Mouse (Mus musculus) large intestine, adult 2 months (tissue): ENCODE results near the gene Osbpl7. TPM values are rescaled to one million over a fixed set of nuclear protein-coding genes. Genes with fewer than 3 reads are reported as not detected.
A peak's percentile ranks its signal among the peaks of the same experiment; 100 is the strongest.

Experiments used
- DNase-seq: peaks from one replicate; pipeline ENCODE4 v3.0.0-alpha.2; 2012; ENCODE audit warnings: low read depth, low spot score
- WGBS: fragments of 180-500 bp; shearing (Covaris S2); methylation state at CpG from one replicate; pipeline ENCODE4 v1.1.7; 2018; 5-methylcytosine and 5-hydroxymethylcytosine counted together
- polyA plus RNA-seq: library from polyadenylated mRNA; depleted of rRNA; stranded (reverse); fragments of >200 nt; gene quantifications from 2 replicates; pipeline ENCODE4 v1.2.3, GENCODE M21; 2012; rRNA removed

Gene Osbpl7
- 35.3 and 42.6 TPM in 2 replicates for polyA plus RNA-seq

GRCm38 (mm10) chr11:97050216-97050943, at the start of gene Osbpl7:
Gene Osbpl7, plus strand, starts transcription at chr11:97050628.
- no peak for DNase-seq
- 2% methylated on average over 18 of the region's 18 CpGs for WGBS

GRCm38 (mm10) chr11:97003170-97003569, 47.3 kb upstream of the Osbpl7 start:
- DNase-seq = no peak
- 44% methylated on average over 5 of the region's 5 CpGs for WGBS

GRCm38 (mm10) chr11:97007093-97007794, 43.2 kb upstream of the Osbpl7 start:
- no peak for DNase-seq
- WGBS = 60% methylated on average over 9 of the region's 9 CpGs

DNA sequence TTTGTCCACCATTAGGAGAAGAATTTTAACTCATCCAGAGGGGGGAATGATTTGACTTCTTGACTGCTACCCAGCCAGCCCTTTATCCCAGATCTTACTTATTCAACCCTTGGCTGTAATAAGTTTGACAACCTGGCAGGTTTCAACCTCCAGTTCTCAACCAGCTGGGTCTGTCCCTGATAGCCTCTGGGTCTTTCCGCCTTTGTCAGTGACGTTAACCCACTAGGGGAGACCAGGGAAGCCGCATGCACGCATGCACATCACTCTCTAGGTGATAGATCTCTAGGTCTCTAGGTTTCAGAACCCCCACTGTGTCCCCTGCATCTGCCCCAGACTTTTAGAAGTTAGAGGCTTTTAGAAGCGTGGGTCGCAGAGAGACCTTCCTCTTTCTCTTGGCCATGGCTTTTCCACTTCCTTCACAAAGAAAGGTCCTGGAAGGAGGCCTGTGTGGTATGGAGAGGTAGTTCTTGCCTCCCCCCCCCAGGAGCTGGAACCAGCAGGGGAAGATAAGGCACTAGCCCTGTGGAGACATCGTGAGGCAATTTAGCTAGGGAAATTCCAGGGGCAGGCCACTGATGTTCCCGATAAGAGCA, 41.1 kb upstream of the Osbpl7 start:
- no peak for DNase-seq

DNA sequence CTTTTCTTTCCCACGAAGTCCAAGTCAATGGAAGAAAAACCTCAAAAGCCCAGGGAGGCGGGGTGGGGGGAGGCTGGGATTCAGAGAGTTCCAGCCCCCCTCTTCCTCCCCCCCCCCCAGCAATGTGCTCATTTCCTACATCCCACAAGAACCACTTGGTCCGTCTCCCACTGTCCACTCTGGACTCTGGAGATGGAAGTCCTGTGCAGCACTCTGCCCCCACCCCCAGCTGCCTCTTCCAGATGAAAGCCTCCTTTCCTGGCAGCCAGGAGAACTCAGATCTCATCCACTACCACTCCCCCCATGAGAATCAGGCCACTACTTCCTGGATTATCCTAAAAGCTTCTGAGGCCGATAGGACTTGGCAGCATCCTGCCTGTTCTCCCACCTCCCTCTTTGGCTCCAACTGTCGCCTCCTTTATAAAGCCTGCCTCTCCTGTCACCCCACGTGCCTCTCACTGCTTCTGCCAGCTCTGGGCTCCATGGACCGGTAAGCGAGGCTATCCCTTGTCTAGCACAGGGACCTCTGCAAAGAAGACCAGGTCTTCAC, 37.2 kb upstream of the Osbpl7 start, which contains the start of gene Sp6:
Gene Sp6 (plus strand): TSS at position 274 of the 550 bp plus-strand sequence.
- WGBS = 28% methylated on average over 8 of the region's 8 CpGs
- DNase-seq = no peak

More for the DNA sequence above, 41.1 kb upstream of the Osbpl7 start:
- WGBS = 59% methylated on average over 8 of the region's 8 CpGs

DNA sequence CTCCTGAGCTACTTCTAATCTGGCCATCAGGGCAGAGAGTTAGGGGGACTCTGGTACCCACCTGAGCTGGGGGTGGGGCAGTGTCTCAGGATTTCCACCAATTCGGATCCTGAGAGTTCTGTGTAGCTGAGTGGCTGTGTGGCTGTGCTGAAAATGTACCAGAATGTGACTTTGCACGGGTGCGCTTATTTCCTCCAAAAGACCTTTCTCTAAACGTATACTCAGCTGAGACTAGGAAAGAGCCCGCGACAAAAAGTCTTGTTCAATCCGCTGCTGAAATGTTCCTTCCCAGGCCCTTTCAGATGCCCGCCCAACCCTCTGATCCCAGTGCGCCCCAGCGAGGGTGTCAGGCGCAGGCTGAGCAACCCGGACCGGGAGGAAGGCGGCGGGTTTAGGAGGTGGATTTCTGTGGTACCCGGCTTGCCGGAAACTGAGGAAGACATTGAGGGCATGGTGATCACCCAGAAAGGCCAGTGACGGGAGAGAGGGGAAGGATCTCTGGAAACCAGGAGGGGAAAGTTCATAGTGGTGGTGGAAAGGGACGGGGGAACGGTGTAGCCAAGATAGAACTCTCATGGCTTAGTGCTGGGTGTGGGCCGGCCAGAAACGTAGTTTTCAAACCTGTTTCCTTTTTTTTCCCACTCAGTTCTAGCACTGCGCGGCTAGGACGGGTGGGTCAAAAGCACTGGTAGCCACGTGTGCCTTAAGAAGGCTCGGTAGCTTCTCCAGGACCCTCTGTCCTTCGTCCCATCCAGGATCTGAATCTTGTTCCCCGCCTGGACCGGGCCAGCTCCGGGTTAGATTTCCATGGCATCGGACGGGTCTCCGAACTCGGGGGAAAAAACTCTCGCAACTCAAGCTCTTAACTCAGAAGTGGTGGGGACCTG, 32.5 kb upstream of the Osbpl7 start:
- DNase-seq = no peak
- WGBS = 7% methylated on average over 36 of the region's 36 CpGs

- DNase-seq = no peak
- WGBS = 3% methylated on average over 67 of the region's 68 CpGs
Measured at GRCm38 (mm10) chr11:97018583-97019344, 31.7 kb upstream of the Osbpl7 start.

- DNase-seq = no peak
- 24% methylated on average over 13 of the region's 13 CpGs for WGBS
Measured at GRCm38 (mm10) chr11:97019345-97019708, 31.1 kb upstream of the Osbpl7 start.

DNA sequence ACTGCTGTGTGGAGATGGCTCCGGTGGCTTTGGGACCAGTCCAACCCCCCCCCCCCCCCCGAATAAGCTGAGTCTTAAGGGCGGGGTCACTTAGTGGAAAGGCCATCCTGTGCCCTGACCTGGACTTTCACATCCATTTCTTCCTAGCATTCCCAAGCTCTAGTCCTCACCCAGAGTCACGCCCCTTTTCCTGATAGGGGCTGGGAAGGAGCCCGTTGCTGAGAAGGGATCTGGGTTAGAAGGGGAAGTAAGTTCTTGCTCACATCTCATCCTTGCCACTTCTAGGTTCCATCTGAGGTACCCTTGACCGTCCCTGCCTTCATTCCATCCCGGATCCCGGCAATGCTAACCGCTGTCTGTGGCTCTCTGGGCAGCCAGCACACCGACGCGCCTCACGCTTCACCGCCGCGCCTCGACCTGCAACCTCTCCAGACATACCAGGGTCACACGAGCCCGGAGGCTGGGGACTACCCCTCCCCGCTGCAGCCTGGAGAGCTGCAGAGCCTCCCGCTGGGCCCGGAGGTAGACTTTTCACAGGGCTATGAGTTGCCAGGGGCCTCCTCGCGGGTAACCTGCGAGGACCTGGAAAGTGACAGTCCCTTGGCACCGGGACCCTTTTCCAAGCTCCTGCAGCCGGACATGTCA, 29.2 kb upstream of the Osbpl7 start:
- DNase-seq = no peak
- WGBS = 1% methylated on average over 27 of the region's 27 CpGs

DNA sequence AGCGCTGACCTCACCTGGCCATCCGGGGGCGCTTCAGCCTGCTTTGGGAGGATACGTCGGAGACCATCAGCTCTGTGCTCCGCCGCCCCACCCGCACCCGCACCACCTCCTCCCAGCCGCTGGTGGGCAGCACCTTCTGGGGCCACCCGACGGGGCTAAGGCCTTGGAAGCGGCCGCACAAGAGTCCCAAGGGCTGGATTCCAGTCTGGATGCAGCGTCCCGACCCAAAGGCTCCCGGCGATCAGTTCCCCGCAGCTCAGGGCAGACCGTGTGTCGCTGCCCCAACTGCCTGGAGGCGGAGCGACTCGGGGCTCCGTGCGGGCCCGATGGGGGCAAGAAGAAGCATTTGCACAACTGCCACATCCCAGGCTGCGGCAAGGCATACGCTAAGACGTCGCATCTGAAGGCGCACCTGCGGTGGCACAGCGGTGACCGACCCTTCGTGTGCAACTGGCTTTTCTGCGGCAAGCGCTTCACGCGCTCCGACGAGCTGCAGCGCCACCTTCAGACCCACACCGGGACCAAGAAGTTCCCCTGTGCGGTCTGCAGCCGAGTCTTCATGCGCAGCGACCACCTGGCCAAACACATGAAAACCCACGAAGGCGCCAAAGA, 28.4 kb upstream of the Osbpl7 start:
- DNase-seq = no peak
- under 1% methylated on average over 50 of the region's 50 CpGs for WGBS

DNA sequence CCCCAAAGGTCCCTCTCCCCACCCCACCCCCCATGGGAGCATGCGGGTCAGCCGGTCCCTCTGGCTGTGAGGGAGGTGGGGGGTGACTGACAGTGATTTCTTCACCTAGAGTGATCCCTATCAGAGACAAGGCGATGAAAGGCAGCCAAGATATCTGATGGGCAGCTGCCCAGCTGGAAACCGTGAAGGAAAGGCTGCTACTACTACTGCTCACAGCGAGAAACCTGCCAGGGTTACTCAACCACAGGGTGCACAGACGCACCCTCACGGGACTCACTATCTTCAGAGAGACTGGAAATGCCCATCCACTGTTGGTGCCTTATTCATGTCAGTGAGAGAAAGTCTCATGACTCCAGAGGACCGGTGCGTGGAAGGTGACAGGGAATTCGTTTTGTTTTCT, 25.5 kb upstream of the Osbpl7 start:
- DNase-seq = no peak
- 56% methylated on average over 10 of the region's 10 CpGs for whole genome bisulfite sequencing

DNA sequence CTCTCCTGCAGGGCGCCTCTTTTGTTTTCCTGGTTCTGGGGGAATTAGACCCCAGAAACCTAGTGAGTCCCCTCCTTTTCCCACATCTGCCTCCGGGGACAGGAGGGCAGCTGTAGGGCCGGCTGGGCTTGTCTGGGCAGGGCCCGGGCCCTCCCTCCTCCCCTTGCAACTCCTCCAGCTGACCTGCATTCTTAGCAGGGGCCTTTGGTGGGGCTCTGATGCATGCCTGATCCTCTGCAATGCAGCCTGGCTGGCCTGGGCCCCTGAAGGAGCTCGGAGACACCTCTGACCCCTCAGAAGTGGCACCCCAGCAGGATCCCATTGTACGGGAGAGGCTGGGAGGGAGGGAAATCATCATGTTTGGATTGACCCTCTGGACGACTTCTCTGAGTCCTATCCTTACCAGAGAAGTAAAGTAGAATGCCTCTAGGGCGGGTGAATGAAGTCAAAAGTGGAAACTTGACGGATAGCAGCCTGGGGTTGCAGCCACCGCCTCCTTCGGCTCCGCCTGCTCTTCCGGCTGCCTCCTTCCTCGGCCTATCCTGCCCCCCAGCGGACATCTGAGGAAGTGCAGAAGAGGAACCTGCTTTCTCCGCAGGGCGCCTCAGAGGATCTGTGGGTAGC, 24.6 kb upstream of the Osbpl7 start:
- WGBS = 6% methylated on average over 17 of the region's 17 CpGs
- peak; percentile 62 for DNase-seq

GRCm38 (mm10) chr11:97029686-97030417, 20.6 kb upstream of the Osbpl7 start, which contains the start of gene Scrn2:
Gene Scrn2, plus strand, starts transcription at chr11:97029938.
- peak; percentile 70 for DNase-seq
- 1% methylated on average over 25 of the region's 25 CpGs for WGBS

DNA sequence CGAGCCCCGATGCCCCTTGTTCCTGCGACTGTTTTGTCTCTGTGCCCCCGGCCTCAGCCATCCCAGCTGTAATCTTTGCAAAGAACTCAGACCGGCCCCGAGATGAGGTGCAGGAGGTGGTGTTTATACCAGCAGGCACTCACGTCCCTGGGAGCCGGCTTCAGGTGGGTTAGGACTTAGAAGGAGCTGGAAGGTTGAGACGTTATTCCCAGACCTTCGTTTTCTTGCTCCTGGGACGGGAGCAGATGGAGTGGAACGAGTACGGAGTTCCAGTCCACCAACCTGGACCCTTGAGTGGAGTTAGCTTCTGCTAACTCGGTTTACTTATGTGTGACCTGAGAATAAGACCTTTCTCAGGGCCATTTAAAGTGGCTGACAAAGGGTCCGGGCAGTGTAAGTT, 20.0 kb upstream of the Osbpl7 start:
- WGBS = 9% methylated on average over 15 of the region's 15 CpGs
- DNase-seq = no peak

- DNase-seq = no peak
- WGBS = 85% methylated on average over 12 of the region's 12 CpGs
Measured at GRCm38 (mm10) chr11:97031977-97032376, 18.5 kb upstream of the Osbpl7 start.

- no peak for DNase-seq
- WGBS = 98% methylated on average over 4 of the region's 4 CpGs
Measured at GRCm38 (mm10) chr11:97032499-97032898, 17.9 kb upstream of the Osbpl7 start.

DNA sequence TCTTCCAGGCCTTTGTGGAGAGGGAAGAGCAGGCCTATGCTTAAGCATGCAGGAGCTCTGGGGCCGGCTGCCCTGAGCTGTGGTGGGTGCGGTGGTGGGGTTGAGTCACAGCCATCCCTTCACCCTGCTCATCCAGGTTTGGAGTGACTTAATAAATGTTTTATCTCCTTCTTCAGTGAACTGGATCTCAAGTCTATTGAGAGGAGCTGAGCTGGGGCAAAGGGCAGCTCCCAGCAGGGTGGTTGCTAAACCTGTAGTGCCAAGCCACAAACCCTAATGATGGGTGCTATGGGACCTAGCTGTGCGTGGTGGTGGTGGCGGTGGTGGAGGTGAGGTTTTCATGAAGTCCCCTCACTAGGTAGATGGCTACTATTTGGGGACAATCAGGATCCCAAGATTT, 16.6 kb upstream of the Osbpl7 start:
- DNase-seq = no peak
- WGBS = 87% methylated on average over 4 of the region's 4 CpGs
